ENCODE assay signal across 10 mouse cellular contexts in the genomic region with DNA sequence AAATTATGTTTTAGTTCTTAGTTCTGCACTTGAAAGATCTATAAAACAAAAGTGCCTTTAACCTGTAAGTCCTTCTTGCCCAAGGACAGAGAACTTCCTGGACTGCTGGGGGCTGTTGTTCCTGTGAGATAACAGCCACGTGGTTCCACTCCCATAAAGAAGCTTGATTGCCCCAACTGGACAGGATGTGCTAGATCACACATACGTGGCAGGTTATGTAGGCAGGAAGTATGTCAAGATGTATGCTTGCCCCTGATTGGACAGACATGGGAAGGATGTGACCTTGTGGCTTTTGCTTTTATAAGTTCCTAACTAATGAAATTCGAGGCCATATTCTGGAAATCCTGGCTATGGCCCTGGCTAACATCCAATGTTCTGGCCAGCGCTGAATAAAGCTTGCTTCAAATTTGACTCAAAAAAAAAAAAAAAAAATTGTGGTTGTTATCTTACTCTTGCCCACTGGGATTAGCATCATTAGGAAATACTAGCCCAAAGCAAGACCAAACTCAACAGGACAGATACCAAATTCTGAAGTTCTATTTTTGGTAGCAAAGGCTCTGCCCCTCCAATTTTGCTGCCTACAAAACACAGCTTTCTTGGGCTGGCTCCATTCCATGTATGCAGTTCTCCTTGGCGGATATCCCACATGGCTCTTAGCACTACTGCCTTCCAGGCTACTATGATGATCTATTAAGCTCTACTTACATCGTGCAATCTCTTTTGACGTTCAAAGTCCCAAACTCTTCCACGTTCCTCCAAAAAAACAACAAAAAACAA. TPM values are rescaled to one million over a fixed set of nuclear protein-coding genes. Genes with fewer than 3 reads are reported as not detected.
DNase-seq lines count a peak whose midpoint lies in the region; ATAC-seq and TF ChIP-seq lines count a peak whose summit lies in the region.
"Had no signal": no experiment of that assay in that cellular context is flagged by ENCODE, and none has a peak within 500 bp of the region (broad histone marks: within the 10 kb centered on the region; RNA-seq: fewer than 3 reads in every experiment).

No protein-coding gene starts in this region.

- H3K4me3 ChIP-seq in forebrain, embryonic 15.5 days: no peak overlapping the region
- no peak overlapping the region for H3K4me3 ChIP-seq in forebrain, embryonic 16.5 days (replicated peaks; ENCODE audit: low read length)
- no peak overlapping the region for H3K4me3 ChIP-seq in lung, embryonic 15.5 days
- no peak overlapping the region for H3K4me3 ChIP-seq in lung, adult 2 months (replicated peaks; ENCODE audit: extremely low read depth, low read depth, low read length)
- H3K4me3 ChIP-seq in stomach, postnatal 0 days (ENCODE audit: low read depth, low read length): no peak overlapping the region
- H3K4me3 ChIP-seq: erythroblast, embryonic 14.5 days had no signal

- no peak overlapping the region for H3K9ac ChIP-seq in forebrain, embryonic 15.5 days (replicated peaks)
- no peak overlapping the region for H3K9ac ChIP-seq in forebrain, embryonic 16.5 days (replicated peaks; ENCODE audit: low read depth, low read length)
- H3K9ac ChIP-seq in lung, embryonic 15.5 days: no peak overlapping the region
- no peak overlapping the region for H3K9ac ChIP-seq in stomach, postnatal 0 days (ENCODE audit: low read length)

- TF ChIP-seq POLR2A in lung, adult 2 months (IDR thresholded peaks at IDR 0.05; ENCODE audit: borderline replicate concordance, extremely low read depth, low read depth, low read length): no peak

- no peaks in the 10 kb centered on the region for H3K9me3 ChIP-seq in forebrain, embryonic 15.5 days
- no peaks in the 10 kb centered on the region for H3K9me3 ChIP-seq in forebrain, embryonic 16.5 days (ENCODE audit: control insufficient read depth, low read length)
- no peaks in the 10 kb centered on the region for H3K9me3 ChIP-seq in lung, embryonic 15.5 days
- H3K9me3 ChIP-seq in stomach, postnatal 0 days (ENCODE audit: control insufficient read depth, low read length): no peaks in the 10 kb centered on the region

- H3K27ac ChIP-seq in forebrain, embryonic 15.5 days (replicated peaks): 0 out of 2 replicates have a peak overlapping the region, but pooled peaks have one; percentile 3
- no peak overlapping the region for H3K27ac ChIP-seq in forebrain, embryonic 16.5 days (ENCODE audit: low read length)
- H3K27ac ChIP-seq in lung, embryonic 15.5 days: peak overlapping the region; percentile 78
- 0 out of 2 replicates have a peak overlapping the region, but pooled peaks have one; percentile 8 for H3K27ac ChIP-seq in stomach, postnatal 0 days (replicated peaks)

- no peak for TF ChIP-seq CTCF in lung, adult 2 months (IDR thresholded peaks at IDR 0.05; ENCODE audit: insufficient read depth, low read length)
- TF ChIP-seq CTCF in stomach, postnatal 0 days (IDR thresholded peaks at IDR 0.05; ENCODE audit: low read depth): no peak

- ATAC-seq in forebrain, embryonic 15.5 days (replicated peaks): no peak
- ATAC-seq in forebrain, embryonic 16.5 days: no peak
- no peak for ATAC-seq in lung, embryonic 15.5 days (ENCODE audit: borderline replicate concordance, extremely low read depth, low FRiP score, low TSS enrichment)
- ATAC-seq in stomach, postnatal 0 days (ENCODE audit: low FRiP score, low TSS enrichment): no peak

- peaks cover 5% of the 10 kb centered on the region; the same call in 1 of the 2 replicates for H3K4me1 ChIP-seq in forebrain, embryonic 15.5 days
- H3K4me1 ChIP-seq in forebrain, embryonic 16.5 days (replicated peaks; ENCODE audit: control insufficient read depth, insufficient read depth, low read length): peaks cover 2% of the 10 kb centered on the region; the same call in 1 of the 2 replicates
- peaks cover 20% of the 10 kb centered on the region for H3K4me1 ChIP-seq in lung, embryonic 15.5 days
- no peaks in the 10 kb centered on the region for H3K4me1 ChIP-seq in lung, adult 2 months (ENCODE audit: control insufficient read depth, insufficient read depth, low read length)
- H3K4me1 ChIP-seq in stomach, postnatal 0 days (replicated peaks; ENCODE audit: control insufficient read depth, insufficient read depth): no peaks in the 10 kb centered on the region

- DNase-seq in lung, adult 2 months: no peak
- DNase-seq in heart, postnatal 10 days: peak; percentile 57 to 59
- DNase-seq in stomach, postnatal 0 days (ENCODE audit: low spot score): no peak
- no peak for DNase-seq in left cerebral cortex, adult 18-20 months (ENCODE audit: low spot score in 2 of 2)
- DNase-seq in retina, postnatal 1 day: no peak
- DNase-seq: cerebellum, adult 11 months had no signal

- WGBS in forebrain, embryonic 15.5 days: 77% methylated on average over 8 of the region's 8 CpGs
- 66% methylated on average over 8 of the region's 8 CpGs for WGBS in forebrain, embryonic 16.5 days
- 36% methylated on average over 8 of the region's 8 CpGs for WGBS in lung, embryonic 15.5 days
- WGBS in lung, adult 2 months: 49% methylated on average over 8 of the region's 8 CpGs
- 38% methylated on average over 8 of the region's 8 CpGs for WGBS in stomach, postnatal 0 days

- no peaks in the 10 kb centered on the region for H3K27me3 ChIP-seq in forebrain, embryonic 15.5 days
- H3K27me3 ChIP-seq in forebrain, embryonic 16.5 days (replicated peaks; ENCODE audit: control insufficient read depth, insufficient read depth, low read length): no peaks in the 10 kb centered on the region
- no peaks in the 10 kb centered on the region for H3K27me3 ChIP-seq in lung, embryonic 15.5 days
- no peaks in the 10 kb centered on the region for H3K27me3 ChIP-seq in stomach, postnatal 0 days (ENCODE audit: control insufficient read depth, insufficient read depth, low read length)

- no peaks in the 10 kb centered on the region for H3K36me3 ChIP-seq in forebrain, embryonic 15.5 days
- H3K36me3 ChIP-seq in forebrain, embryonic 16.5 days (ENCODE audit: control insufficient read depth, insufficient read depth): no peaks in the 10 kb centered on the region
- H3K36me3 ChIP-seq in lung, embryonic 15.5 days: no peaks in the 10 kb centered on the region
- no peaks in the 10 kb centered on the region for H3K36me3 ChIP-seq in stomach, postnatal 0 days (ENCODE audit: control insufficient read depth, insufficient read depth, low read length)

- intact Hi-C loops in heart, postnatal 10 days (cut with DNase I): loop anchor here (10.0 kb wide), 1 partner anchor 664 kb away; a partner anchor contains a TSS

- no peak overlapping the region for H3K4me2 ChIP-seq in forebrain, embryonic 15.5 days (replicated peaks)
- H3K4me2 ChIP-seq in forebrain, embryonic 16.5 days (ENCODE audit: low read length): no peak overlapping the region
- no peak overlapping the region for H3K4me2 ChIP-seq in lung, embryonic 15.5 days
- no peak overlapping the region for H3K4me2 ChIP-seq in stomach, postnatal 0 days (replicated peaks; ENCODE audit: low read depth)

- TF ChIP-seq EP300 in stomach, postnatal 0 days (optimal IDR thresholded peaks at IDR 0.05): no peak

RNA-seq across cellular contexts. Expression of a gene that starts 3.7 kb away (rescaled TPM):
- polyA plus RNA-seq in forebrain, embryonic 15.5 days (2015; fragmentation: Nextera tagmentation; extraction: Ambion mirVana): 1,422 and 1,532 TPM in 2 replicates
- polyA plus RNA-seq in forebrain, embryonic 16.5 days (2015; fragmentation: Nextera tagmentation; extraction: Ambion mirVana): 1,163 and 1,308 TPM in 2 replicates
- polyA plus RNA-seq in lung, embryonic 15.5 days (2015; fragmentation: Nextera tagmentation; extraction: Ambion mirVana): 2,195 and 2,315 TPM in 2 replicates
- 400 and 437 TPM in 2 replicates for polyA plus RNA-seq in lung, adult 2 months (2012; rRNA removed)
- 100 to 1,000 TPM; 153 to 154 TPM for total RNA-seq in heart, postnatal 10 days (2021)
- polyA plus RNA-seq in stomach, postnatal 0 days (2015; fragmentation: Nextera tagmentation; extraction: Ambion mirVana): 779 and 844 TPM in 2 replicates
- 100 to 1,000 TPM; 196 to 220 TPM for total RNA-seq in left cerebral cortex, adult 18-20 months (2021)

RNA-seq across cellular contexts. Expression of a gene that starts 6.9 kb away (rescaled TPM):
- 12.9 and 14.4 TPM in 2 replicates for polyA plus RNA-seq in forebrain, embryonic 15.5 days (2015; fragmentation: Nextera tagmentation; extraction: Ambion mirVana)
- 7.8 and 12.2 TPM in 2 replicates for polyA plus RNA-seq in forebrain, embryonic 16.5 days (2015; fragmentation: Nextera tagmentation; extraction: Ambion mirVana)
- 10.3 and 10.8 TPM in 2 replicates for polyA plus RNA-seq in lung, embryonic 15.5 days (2015; fragmentation: Nextera tagmentation; extraction: Ambion mirVana)
- 3.7 and 6.1 TPM in 2 replicates for polyA plus RNA-seq in lung, adult 2 months (2012; rRNA removed)
- total RNA-seq in heart, postnatal 10 days (2021): 10 to 100 TPM; 12.1 to 12.8 TPM
- polyA plus RNA-seq in stomach, postnatal 0 days (2015; fragmentation: Nextera tagmentation; extraction: Ambion mirVana): 10.8 and 12.6 TPM in 2 replicates
- 10 to 100 TPM; 46.0 to 46.1 TPM for total RNA-seq in left cerebral cortex, adult 18-20 months (2021)

RNA-seq across cellular contexts. Expression of a gene that starts 57.7 kb away (rescaled TPM):
- polyA plus RNA-seq in forebrain, embryonic 15.5 days (2015; fragmentation: Nextera tagmentation; extraction: Ambion mirVana): 136 and 138 TPM in 2 replicates
- 141 and 145 TPM in 2 replicates for polyA plus RNA-seq in forebrain, embryonic 16.5 days (2015; fragmentation: Nextera tagmentation; extraction: Ambion mirVana)
- polyA plus RNA-seq in lung, embryonic 15.5 days (2015; fragmentation: Nextera tagmentation; extraction: Ambion mirVana): 104 and 110 TPM in 2 replicates
- 19.6 and 31.7 TPM in 2 replicates for polyA plus RNA-seq in lung, adult 2 months (2012; rRNA removed)
- total RNA-seq in heart, postnatal 10 days (2021): 10 to 100 TPM; 87.8 to 98.0 TPM
- polyA plus RNA-seq in stomach, postnatal 0 days (2015; fragmentation: Nextera tagmentation; extraction: Ambion mirVana): 104 and 106 TPM in 2 replicates
- 10 to 100 TPM; 74.2 to 75.0 TPM for total RNA-seq in left cerebral cortex, adult 18-20 months (2021)

Comparison
In these comparisons a context has a peak if more than half of its experiments do, and no peak if none do; other contexts are left out.
1. DNase-seq: peak in heart, postnatal 10 days (2 of 2); none in lung, adult 2 months (single experiment), stomach, postnatal 0 days (single experiment), left cerebral cortex, adult 18-20 months (0 of 2) and retina, postnatal 1 day (single experiment).